Mouse (Mus musculus): ENCODE measurements at regions not wholly inside any gene's neighbourhood (a gene's known extent, or its start where the extent isn't known, plus 50 kb on each side); places are given as distances from the start of the nearest gene placed in this dataset.

DNA sequence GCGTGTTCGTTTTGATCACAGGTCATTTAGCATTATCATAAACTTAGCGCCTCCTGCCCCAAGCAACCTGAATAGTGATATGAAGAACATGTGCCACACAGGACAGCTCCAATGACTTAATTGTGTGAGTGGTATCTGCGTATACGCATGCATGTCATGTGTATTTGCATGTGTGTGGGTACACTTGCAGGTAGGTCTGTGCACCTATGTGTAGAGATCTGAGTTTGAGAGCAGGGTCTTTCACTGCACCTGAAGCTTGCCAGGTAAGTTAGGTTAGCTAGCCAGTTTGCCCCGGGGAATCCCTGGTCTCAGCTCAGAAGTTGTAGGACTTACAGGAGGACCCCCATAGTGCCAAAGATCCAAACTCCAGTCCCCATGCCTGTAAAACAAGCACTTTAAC lies 424.7 kb downstream of the Nr2f2 start:
- TF ChIP-seq CTCF (conservative IDR thresholded peaks at IDR 0.05 in 1 of 2, IDR thresholded peaks at IDR 0.05 in 1 of 2; ENCODE audit: low read depth in 2 of 2, low read length in 2 of 2) (no peak), EP300 (IDR thresholded peaks at IDR 0.05; ENCODE audit: low read length) (no peak), MXI1 (IDR thresholded peaks at IDR 0.05; ENCODE audit: low read depth, low read length) (no peak), MYC (IDR thresholded peaks at IDR 0.05; ENCODE audit: low read depth, low read length) (no peak), IRF4 (IDR thresholded peaks at IDR 0.05; ENCODE audit: low read depth, low read length) (no peak)

All from CH12.LX (cell line).